Mouse (Mus musculus) neural tube, embryonic 13.5 days (tissue): Measurements from ENCODE around the gene Gria1. TPM values are rescaled to one million over a fixed set of nuclear protein-coding genes. Genes with fewer than 3 reads are reported as not detected.

Experiments used
- ATAC-seq: fragments of 200-750 bp; cut with Nextera tagmentation; 2 replicates; pipeline ENCODE4 v1.8.0; 2017; ENCODE audit warnings: low read depth, mild to moderate bottlenecking, moderate TSS enrichment, moderate library complexity
- H3K27ac ChIP-seq: fragments of 300-500 bp; sonication (generic); replicated peaks from 2 replicates; pipeline ENCODE4 v1.5.1; 2015; ENCODE audit warnings: moderate library complexity, mild to moderate bottlenecking, inconsistent platforms
- H3K27me3 ChIP-seq: fragments of 300-500 bp; sonication (generic); 2 replicates; pipeline ENCODE4 v1.6.1; 2015; ENCODE audit warnings: mild to moderate bottlenecking, inconsistent platforms
- H3K36me3 ChIP-seq: fragments of 300-500 bp; sonication (generic); 2 replicates; pipeline ENCODE4 v1.6.1; 2015; ENCODE audit warnings: mild to moderate bottlenecking, inconsistent platforms
- H3K4me1 ChIP-seq: fragments of 300-500 bp; sonication (generic); replicated peaks from 2 replicates; pipeline ENCODE4 v1.6.1; 2015; ENCODE audit warnings: inconsistent platforms
- H3K4me2 ChIP-seq: fragments of 300-500 bp; sonication (generic); 2 replicates; pipeline ENCODE4 v1.6.1; 2015; ENCODE audit warnings: inconsistent platforms, mild to moderate bottlenecking, moderate library complexity
- H3K4me3 ChIP-seq: fragments of 300-500 bp; sonication (generic); 2 replicates; pipeline ENCODE4 v1.5.1; 2015; ENCODE audit warnings: mild to moderate bottlenecking, inconsistent platforms
- H3K9ac ChIP-seq: fragments of 300-500 bp; sonication (generic); 2 replicates; pipeline ENCODE4 v1.6.1; 2015; ENCODE audit warnings: moderate library complexity, mild to moderate bottlenecking, inconsistent platforms
- H3K9me3 ChIP-seq: fragments of 300-500 bp; sonication (generic); 2 replicates; pipeline ENCODE4 v1.6.1; 2016; ENCODE audit warnings: inconsistent platforms
- WGBS: fragments of 180-500 bp; shearing (Covaris S2); methylation state at CpG from one replicate; pipeline ENCODE4 v1.1.7; 2015; 5-methylcytosine and 5-hydroxymethylcytosine counted together
- polyA plus RNA-seq: library from polyadenylated mRNA; unstranded; fragments of >200 nt; fragmentation: Nextera tagmentation; extraction: Ambion mirVana; gene quantifications from 2 replicates; pipeline ENCODE4 v1.2.1, GENCODE M21; 2015

Gria1 gene
- polyA plus RNA-seq, 1 experiment from 2014 or later = 23.3 TPM

DNA sequence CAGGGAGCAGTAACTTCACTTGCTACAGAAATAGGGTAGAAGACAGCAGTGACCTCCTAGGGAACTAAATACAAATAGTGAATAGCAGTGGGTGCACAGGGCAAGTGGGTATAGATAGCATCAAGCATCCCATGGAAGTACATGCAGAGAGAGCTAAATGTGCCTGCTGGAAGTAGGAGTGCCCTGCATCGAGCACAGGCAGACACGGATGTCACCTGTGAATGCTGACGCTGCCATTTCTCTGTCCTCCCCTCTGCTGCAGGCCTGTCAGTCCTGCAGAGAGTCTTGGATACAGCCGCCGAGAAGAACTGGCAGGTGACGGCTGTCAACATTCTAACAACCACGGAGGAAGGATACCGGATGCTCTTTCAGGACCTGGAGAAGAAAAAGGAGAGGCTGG is 178.2 kb downstream of the Gria1 start:
- no peaks in the 10 kb centered on the region for H3K4me1 ChIP-seq
- no peak overlapping the region for H3K4me3 ChIP-seq
- no peak overlapping the region for H3K9ac ChIP-seq
- no peaks in the 10 kb centered on the region for H3K9me3 ChIP-seq
- ATAC-seq = no peak
- H3K36me3 ChIP-seq = 0 out of 2 replicates have a peak, but pooled peaks cover 6% of the 10 kb centered on the region
- no peak overlapping the region for H3K27ac ChIP-seq
- WGBS = 89% methylated on average over 8 of the region's 8 CpGs
- no peak overlapping the region for H3K4me2 ChIP-seq
- H3K27me3 ChIP-seq = no peaks in the 10 kb centered on the region

DNA sequence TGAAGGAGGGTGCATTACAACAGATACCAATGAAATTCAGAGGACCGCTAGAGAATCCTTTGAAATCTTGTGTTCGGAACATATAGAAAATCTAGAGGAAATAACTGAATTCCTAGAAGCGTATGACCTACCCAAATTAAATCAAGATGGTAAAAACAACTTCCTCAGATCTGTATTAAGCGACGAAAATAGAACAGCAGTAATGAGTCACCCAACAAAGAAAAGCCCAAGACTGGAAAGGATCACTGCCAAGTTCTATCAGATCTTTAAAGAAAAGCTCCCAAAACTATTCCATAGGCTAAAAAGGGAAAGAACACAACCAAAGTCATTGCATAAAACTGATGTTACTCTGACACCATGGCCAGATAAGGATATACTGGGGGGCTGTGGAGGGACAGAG is 183.6 kb downstream of the Gria1 start:
- no peak overlapping the region for H3K4me2 ChIP-seq
- WGBS = 88% methylated on average over 5 of the region's 5 CpGs
- no peak overlapping the region for H3K27ac ChIP-seq
- no peak overlapping the region for H3K4me3 ChIP-seq
- no peaks in the 10 kb centered on the region for H3K9me3 ChIP-seq
- H3K9ac ChIP-seq = no peak overlapping the region
- H3K36me3 ChIP-seq = no peaks in the 10 kb centered on the region
- no peaks in the 10 kb centered on the region for H3K27me3 ChIP-seq
- no peak for ATAC-seq
- peaks cover 14% of the 10 kb centered on the region for H3K4me1 ChIP-seq

DNA sequence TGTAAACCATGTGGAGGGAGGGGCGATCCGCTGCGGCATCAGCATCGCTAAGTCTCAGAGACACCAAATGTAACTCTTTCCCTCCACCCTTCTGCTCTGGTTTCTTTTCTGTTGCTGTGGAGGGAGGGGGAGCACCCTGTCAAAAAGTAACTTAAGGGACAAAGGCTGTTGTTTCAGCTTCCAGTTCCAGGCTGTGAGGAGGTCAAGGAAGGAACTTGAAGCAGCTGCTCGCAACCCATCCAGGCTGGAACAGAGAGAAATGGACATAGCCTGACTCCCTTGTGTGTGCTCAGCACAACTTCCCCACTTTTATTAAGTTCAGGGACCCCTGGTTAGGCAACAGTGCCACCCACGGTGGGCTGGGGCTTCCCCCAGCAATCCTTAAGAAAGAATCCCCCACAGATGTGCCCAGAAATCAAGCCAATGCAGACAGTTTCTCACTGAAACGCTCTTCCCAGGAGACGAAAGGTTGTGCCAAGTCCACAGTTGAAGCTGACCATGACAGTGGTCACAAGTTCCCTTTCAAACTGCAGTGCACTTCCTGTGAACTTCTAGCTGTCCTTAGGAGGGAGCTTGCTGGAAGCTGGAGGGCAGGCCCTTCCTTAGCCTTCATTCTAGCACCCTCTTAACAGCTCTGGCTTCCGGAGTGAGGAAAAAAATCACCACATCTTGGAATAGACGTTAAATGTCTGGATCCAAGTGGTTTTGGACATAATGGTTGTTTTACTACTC is 190.2 kb downstream of the Gria1 start:
- WGBS = 74% methylated on average over 10 of the region's 10 CpGs
- ATAC-seq = no peak
- no peak overlapping the region for H3K4me2 ChIP-seq
- no peak overlapping the region for H3K27ac ChIP-seq
- no peak overlapping the region for H3K9ac ChIP-seq
- no peaks in the 10 kb centered on the region for H3K27me3 ChIP-seq
- peaks cover 37% of the 10 kb centered on the region for H3K4me1 ChIP-seq
- no peak overlapping the region for H3K4me3 ChIP-seq
- H3K9me3 ChIP-seq = no peaks in the 10 kb centered on the region
- no peaks in the 10 kb centered on the region for H3K36me3 ChIP-seq

DNA sequence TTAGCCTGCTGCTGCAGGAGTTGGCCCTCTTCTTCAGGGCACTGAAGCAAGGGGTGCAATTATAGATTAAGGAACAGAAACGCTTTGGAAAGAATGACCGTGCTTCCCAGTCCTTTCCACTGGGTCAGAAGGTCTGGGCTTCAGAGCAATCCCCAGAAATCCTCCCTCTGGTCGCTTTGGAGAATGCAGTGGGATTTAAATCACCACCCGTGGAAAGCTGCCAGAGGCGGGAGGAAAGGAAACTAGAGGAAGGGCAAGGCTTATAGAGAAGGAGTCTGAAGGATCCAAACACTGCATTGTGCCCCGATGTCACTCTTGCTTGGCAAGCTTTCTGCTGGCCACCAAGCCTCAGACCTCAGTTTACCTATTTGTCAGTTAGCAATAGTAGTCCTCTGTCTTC is 193.2 kb downstream of the Gria1 start:
- Histone ChIP-seq H3K9ac (no peak overlapping the region), H3K36me3 (no peaks in the 10 kb centered on the region), H3K9me3 (no peaks in the 10 kb centered on the region), H3K4me1 (peaks cover 26% of the 10 kb centered on the region), H3K4me3 (no peak overlapping the region), H3K27ac (no peak overlapping the region), H3K27me3 (no peaks in the 10 kb centered on the region), H3K4me2 (no peak overlapping the region)
- no peak for ATAC-seq
- 61% methylated on average over 6 of the region's 6 CpGs for WGBS

DNA sequence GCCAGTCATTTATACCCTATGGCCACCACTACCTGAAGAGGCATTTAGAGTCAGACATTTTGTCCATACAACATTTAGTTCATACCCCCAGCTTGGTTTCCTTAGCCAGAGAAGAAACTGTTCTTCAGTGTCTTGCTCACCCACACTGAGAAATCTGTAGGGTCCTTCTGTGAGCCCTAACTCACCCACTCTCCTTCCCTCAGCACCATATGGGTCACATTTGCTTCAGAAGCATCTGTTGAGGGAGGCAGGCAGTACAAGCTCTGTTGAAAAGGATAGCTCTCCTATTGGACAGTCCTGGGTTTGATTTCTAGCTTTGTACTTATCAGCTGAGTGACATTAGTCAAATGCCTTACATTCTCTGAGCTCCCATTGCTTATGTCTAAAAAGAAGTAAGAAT is 196.1 kb downstream of the Gria1 start:
- Histone ChIP-seq H3K4me2 (no peak overlapping the region), H3K9me3 (no peaks in the 10 kb centered on the region)

DNA sequence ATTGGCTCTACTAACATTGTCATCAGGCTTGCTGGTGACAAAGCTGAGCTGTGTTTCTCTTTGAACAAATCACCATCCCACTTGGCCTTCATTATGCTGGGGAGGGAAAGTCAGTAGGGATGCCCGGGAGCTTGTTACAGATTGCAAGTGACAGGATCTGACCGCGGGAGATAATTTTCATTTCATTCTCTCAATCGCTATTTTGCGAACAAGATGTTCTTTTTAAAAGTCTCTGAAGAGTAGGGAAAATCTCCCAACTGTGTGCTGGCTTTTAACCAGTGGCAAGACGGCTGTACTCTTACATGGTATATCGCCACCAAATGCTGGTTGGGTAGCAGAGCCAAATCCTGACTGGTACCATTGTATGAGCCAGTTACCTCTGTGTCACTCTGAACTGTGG is 202.9 kb downstream of the Gria1 start:
- 0 out of 2 replicates have a peak, but pooled peaks cover 3% of the 10 kb centered on the region for H3K36me3 ChIP-seq
- no peak overlapping the region for H3K4me2 ChIP-seq
- H3K9ac ChIP-seq = no peak overlapping the region
- no peaks in the 10 kb centered on the region for H3K9me3 ChIP-seq
- no peaks in the 10 kb centered on the region for H3K4me1 ChIP-seq
- ATAC-seq = no peak
- WGBS = 90% methylated on average over 7 of the region's 7 CpGs
- H3K27ac ChIP-seq = no peak overlapping the region
- H3K27me3 ChIP-seq = no peaks in the 10 kb centered on the region
- no peak overlapping the region for H3K4me3 ChIP-seq

More for the DNA sequence above, 196.1 kb downstream of the Gria1 start:
- H3K4me1 ChIP-seq = 0 out of 2 replicates have a peak, but pooled peaks cover 4% of the 10 kb centered on the region
- H3K9ac ChIP-seq = no peak overlapping the region
- no peaks in the 10 kb centered on the region for H3K36me3 ChIP-seq
- ATAC-seq = no peak
- no peak overlapping the region for H3K27ac ChIP-seq
- H3K27me3 ChIP-seq = no peaks in the 10 kb centered on the region
- no peak overlapping the region for H3K4me3 ChIP-seq

DNA sequence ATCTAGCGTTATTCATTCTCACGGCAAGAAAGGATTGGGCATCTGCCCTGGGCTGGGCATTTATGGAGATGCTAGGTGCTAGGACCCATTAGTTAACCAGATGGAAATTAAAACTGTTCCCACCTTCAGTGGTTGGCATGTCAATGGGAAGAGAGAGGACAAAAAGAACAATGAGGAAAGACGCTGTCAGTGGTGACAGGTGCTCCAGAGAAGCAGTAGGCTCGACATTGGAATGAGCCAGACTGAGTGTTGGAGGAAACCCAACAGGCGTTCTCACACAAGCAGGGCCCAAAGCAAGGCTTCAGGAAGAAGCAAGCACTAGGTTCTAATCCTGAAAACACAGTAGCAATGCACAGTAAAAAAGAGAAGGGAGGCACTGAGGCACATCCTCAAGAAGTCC is 203.4 kb downstream of the Gria1 start:
- no peak overlapping the region for H3K4me2 ChIP-seq
- H3K9me3 ChIP-seq = no peaks in the 10 kb centered on the region
- H3K4me1 ChIP-seq = no peaks in the 10 kb centered on the region
- H3K4me3 ChIP-seq = no peak overlapping the region
- no peaks in the 10 kb centered on the region for H3K27me3 ChIP-seq
- H3K9ac ChIP-seq = no peak overlapping the region
- WGBS = 89% methylated on average over 5 of the region's 5 CpGs
- H3K36me3 ChIP-seq = 0 out of 2 replicates have a peak, but pooled peaks cover 3% of the 10 kb centered on the region
- no peak for ATAC-seq
- no peak overlapping the region for H3K27ac ChIP-seq

DNA sequence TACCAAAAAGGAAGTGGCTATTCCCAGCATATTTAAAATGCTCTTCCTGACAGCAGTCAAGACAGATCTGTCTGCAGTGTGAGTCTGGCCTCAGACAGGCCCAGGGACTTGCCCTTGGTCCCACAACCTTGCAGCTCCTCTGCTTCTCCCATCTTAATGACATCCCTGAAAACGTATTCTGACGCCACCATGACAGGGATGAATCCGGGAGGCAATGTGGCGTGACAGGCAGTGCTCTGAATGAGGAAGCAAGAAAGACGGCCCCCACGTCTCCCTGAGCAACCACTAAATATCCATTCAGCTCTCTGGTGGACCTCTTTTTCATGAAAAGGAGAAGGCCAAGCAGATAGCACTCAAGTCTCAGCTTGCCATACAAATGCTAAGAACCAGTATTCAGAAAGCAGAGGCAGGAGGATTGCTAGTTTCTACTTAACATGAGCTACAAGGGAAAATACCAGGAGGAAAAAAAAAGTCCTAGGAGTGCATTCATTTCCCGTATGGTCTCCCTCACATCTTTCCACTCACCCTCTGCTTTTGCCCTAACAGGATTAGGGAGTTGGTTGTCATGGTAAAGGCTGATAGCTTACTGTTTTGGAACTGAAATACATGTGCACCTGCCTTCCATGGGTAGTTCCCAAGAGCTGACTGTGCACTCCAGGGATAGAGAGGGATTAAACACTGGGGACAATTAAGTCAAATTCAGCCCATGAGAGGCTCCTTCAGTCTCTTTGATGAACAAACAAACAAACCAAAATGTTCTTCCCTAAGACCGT is 211.8 kb downstream of the Gria1 start:
- no peak overlapping the region for H3K27ac ChIP-seq
- no peak overlapping the region for H3K4me2 ChIP-seq
- ATAC-seq = no peak
- no peaks in the 10 kb centered on the region for H3K27me3 ChIP-seq
- H3K9ac ChIP-seq = no peak overlapping the region
- 32% methylated on average over 8 of the region's 8 CpGs for WGBS
- peaks cover 9% of the 10 kb centered on the region; the same call in 1 of the 2 replicates for H3K36me3 ChIP-seq
- no peaks in the 10 kb centered on the region for H3K4me1 ChIP-seq
- H3K4me3 ChIP-seq = no peak overlapping the region
- no peaks in the 10 kb centered on the region for H3K9me3 ChIP-seq

DNA sequence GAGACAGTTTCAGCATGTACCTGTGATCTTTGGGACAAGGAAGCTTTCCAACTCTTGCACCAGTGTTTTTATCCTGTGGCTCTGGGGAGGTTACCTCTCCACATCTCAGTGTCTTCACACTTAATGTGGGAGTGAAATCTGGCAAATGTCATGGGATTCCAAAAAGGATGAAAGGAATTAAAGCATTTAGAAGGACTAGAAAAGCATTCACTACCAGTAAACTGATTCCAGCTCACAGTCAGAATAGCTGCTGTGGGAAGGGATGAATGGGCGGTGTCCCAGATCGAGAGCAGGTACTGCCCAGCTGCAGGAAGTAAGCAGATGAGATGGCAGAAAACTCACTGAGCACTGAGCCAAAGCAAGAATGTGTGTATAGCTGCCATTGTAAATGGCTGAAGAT is 224.3 kb downstream of the Gria1 start:
- WGBS = 93% methylated on average over 2 of the region's 2 CpGs
- Histone ChIP-seq H3K9ac (no peak overlapping the region), H3K36me3 (0 out of 2 replicates have a peak, but pooled peaks cover 4% of the 10 kb centered on the region), H3K9me3 (no peaks in the 10 kb centered on the region), H3K27ac (no peak overlapping the region), H3K4me2 (no peak overlapping the region), H3K4me3 (no peak overlapping the region), H3K27me3 (no peaks in the 10 kb centered on the region), H3K4me1 (peaks cover 12% of the 10 kb centered on the region)
- no peak for ATAC-seq

DNA sequence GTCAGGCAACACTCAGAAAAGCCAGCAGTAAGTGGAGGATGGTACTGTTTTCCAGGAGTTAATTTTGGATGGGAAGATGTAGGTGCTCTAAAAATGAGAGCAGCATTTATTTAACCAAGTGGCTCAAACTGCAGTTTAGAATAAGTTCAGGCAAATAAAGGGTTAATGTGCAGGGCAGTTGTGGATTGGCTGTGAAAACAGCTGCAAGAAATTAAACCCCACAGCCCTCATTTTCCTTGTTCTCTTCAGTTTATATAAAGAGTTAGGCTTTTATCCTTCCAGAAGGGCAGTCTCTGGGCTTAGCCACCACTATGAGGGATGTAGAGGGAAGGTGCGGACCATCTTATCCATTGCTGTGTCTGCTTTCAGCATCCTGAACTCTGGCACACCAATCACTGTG is 225.2 kb downstream of the Gria1 start:
- Histone ChIP-seq H3K27ac (no peak overlapping the region), H3K4me1 (peaks cover 19% of the 10 kb centered on the region), H3K4me2 (no peak overlapping the region), H3K36me3 (0 out of 2 replicates have a peak, but pooled peaks cover 4% of the 10 kb centered on the region), H3K4me3 (no peak overlapping the region), H3K9ac (no peak overlapping the region), H3K9me3 (no peaks in the 10 kb centered on the region), H3K27me3 (no peaks in the 10 kb centered on the region)
- WGBS = 87% methylated on average over 1 of the region's 1 CpGs
- no peak for ATAC-seq

DNA sequence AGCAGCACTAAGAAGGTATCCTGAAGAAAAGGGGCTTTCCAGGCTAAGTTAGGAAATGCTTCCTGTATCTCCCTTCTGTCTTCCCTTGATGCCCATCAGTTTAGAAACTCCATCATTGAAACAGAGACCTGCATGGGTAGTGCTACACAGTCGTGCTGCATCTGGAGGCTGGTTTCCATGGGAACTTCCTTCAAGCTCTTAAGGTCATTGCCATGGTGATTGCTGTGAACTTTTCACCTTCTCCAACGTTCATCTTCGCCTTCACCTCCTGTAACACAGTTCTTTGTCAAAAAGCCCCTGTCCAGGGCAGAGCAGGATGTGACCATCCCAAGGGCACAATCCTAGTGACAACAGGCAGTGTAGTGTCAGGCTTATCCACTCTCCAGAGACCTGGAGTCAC is 228.6 kb downstream of the Gria1 start:
- peaks cover 19% of the 10 kb centered on the region for H3K4me1 ChIP-seq
- H3K4me2 ChIP-seq = no peak overlapping the region
- no peak overlapping the region for H3K4me3 ChIP-seq
- H3K27ac ChIP-seq = no peak overlapping the region
- 8% methylated on average over 3 of the region's 3 CpGs for WGBS
- ATAC-seq = 0 out of 2 replicates have a peak, but pooled peaks have one; percentile 27
- H3K9ac ChIP-seq = no peak overlapping the region
- no peaks in the 10 kb centered on the region for H3K27me3 ChIP-seq
- H3K9me3 ChIP-seq = no peaks in the 10 kb centered on the region
- H3K36me3 ChIP-seq = 0 out of 2 replicates have a peak, but pooled peaks cover 4% of the 10 kb centered on the region

DNA sequence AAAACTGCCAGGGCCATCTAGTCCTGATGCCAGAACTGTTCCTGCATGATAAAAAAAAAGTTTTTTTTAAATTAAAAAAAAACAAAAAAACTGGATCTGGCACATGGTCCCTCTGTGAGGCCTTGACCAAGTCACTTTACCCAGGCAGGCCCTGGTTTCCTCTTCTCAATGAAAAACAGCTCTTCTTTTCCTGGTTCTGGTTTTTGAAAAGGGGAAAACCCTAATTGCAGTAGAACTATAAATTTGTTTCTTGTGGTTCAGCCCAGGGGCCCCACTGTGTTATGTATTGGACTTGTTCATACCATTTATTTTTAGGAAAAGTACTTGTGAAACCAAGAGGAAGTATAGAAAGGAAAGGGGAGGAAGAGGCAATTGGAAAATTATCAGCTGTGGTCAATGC is 232.6 kb downstream of the Gria1 start:
- H3K9ac ChIP-seq = no peak overlapping the region
- no peak overlapping the region for H3K4me2 ChIP-seq
- ATAC-seq = no peak
- no peaks in the 10 kb centered on the region for H3K27me3 ChIP-seq
- peaks cover 23% of the 10 kb centered on the region for H3K4me1 ChIP-seq
- no peak overlapping the region for H3K4me3 ChIP-seq
- no peak overlapping the region for H3K27ac ChIP-seq
- no peaks in the 10 kb centered on the region for H3K9me3 ChIP-seq
- no peaks in the 10 kb centered on the region; the same call in 1 of the 2 replicates for H3K36me3 ChIP-seq
